Mouse (Mus musculus): Measurements from ENCODE around the gene Prss53.

- no peak; the same call in 1 of the 2 replicates for TF ChIP-seq POLR2A (IDR thresholded peaks at IDR 0.05; ENCODE audit: borderline replicate concordance, control insufficient read depth, low read depth, low read length)
- TF ChIP-seq CTCF (IDR thresholded peaks at IDR 0.05; ENCODE audit: control insufficient read depth, insufficient read depth, low read length), result no peak
Measured at GRCm38 (mm10) chr7:127840886-127841285, 49.9 kb downstream of the Prss53 start.
